Mouse (Mus musculus): Measurements from ENCODE around the gene Dennd2c. TPM values are rescaled to one million over a fixed set of nuclear protein-coding genes. Genes with fewer than 3 reads are reported as not detected.
A peak's percentile ranks its signal among the peaks of the same experiment; 100 is the strongest.

Dennd2c gene
- polyA plus RNA-seq, 1 experiment from 2014 or later = 10.1 TPM

GRCm38 (mm10) chr3:103142366-103142765 lies 40.0 kb downstream of the Dennd2c start:
- ATAC-seq (ENCODE audit: low FRiP score, low read depth) = no peak
- WGBS = 79% methylated on average over 10 of the region's 10 CpGs
- Histone ChIP-seq H3K4me1 (peaks cover 11% of the 10 kb centered on the region; the same call in 1 of the 2 replicates), H3K4me2 (replicated peaks) (no peak overlapping the region), H3K4me3 (no peak overlapping the region), H3K27ac (no peak overlapping the region), H3K9ac (no peak overlapping the region), H3K36me3 (peaks cover 13% of the 10 kb centered on the region), H3K9me3 (no peaks in the 10 kb centered on the region; the same call in 1 of the 2 replicates), H3K27me3 (no peaks in the 10 kb centered on the region)

- H3K9ac ChIP-seq = no peak overlapping the region
- no peak overlapping the region for H3K27ac ChIP-seq
- ATAC-seq (ENCODE audit: low FRiP score, low read depth) = no peak
- no peak overlapping the region for H3K4me3 ChIP-seq
- H3K4me1 ChIP-seq = no peaks in the 10 kb centered on the region
- WGBS = 89% methylated on average over 2 of the region's 2 CpGs
- H3K27me3 ChIP-seq = no peaks in the 10 kb centered on the region
- no peak overlapping the region for H3K4me2 ChIP-seq (replicated peaks)
- no peaks in the 10 kb centered on the region; the same call in 1 of the 2 replicates for H3K9me3 ChIP-seq
- peaks cover 26% of the 10 kb centered on the region for H3K36me3 ChIP-seq
Measured at GRCm38 (mm10) chr3:103145336-103145735, 42.9 kb downstream of the Dennd2c start.

GRCm38 (mm10) chr3:103145791-103146190 lies 43.4 kb downstream of the Dennd2c start:
- H3K36me3 ChIP-seq = peaks cover 30% of the 10 kb centered on the region
- no peak overlapping the region for H3K9ac ChIP-seq
- ATAC-seq (ENCODE audit: low FRiP score, low read depth) = no peak
- no peaks in the 10 kb centered on the region for H3K4me1 ChIP-seq
- H3K27me3 ChIP-seq = no peaks in the 10 kb centered on the region
- H3K4me2 ChIP-seq (replicated peaks) = no peak overlapping the region
- no peaks in the 10 kb centered on the region; the same call in 1 of the 2 replicates for H3K9me3 ChIP-seq
- WGBS = 77% methylated on average over 4 of the region's 4 CpGs
- no peak overlapping the region for H3K27ac ChIP-seq
- no peak overlapping the region for H3K4me3 ChIP-seq

- Histone ChIP-seq H3K4me1 (no peaks in the 10 kb centered on the region), H3K27ac (0 out of 2 replicates have a peak overlapping the region, but pooled peaks have one; percentile 10), H3K4me3 (no peak overlapping the region), H3K27me3 (no peaks in the 10 kb centered on the region), H3K9me3 (no peaks in the 10 kb centered on the region), H3K36me3 (peaks cover 28% of the 10 kb centered on the region), H3K9ac (no peak overlapping the region), H3K4me2 (replicated peaks) (no peak overlapping the region)
- 65% methylated on average over 23 of the region's 23 CpGs for WGBS
- no peak for ATAC-seq (ENCODE audit: low FRiP score, low read depth)
Measured at GRCm38 (mm10) chr3:103146330-103147166, 44.1 kb downstream of the Dennd2c start.

- Histone ChIP-seq H3K36me3 (peaks cover 37% of the 10 kb centered on the region), H3K9ac (no peak overlapping the region), H3K4me3 (no peak overlapping the region), H3K4me1 (no peaks in the 10 kb centered on the region), H3K27ac (no peak overlapping the region), H3K4me2 (replicated peaks) (no peak overlapping the region), H3K27me3 (no peaks in the 10 kb centered on the region), H3K9me3 (no peaks in the 10 kb centered on the region)
- WGBS = 88% methylated on average over 4 of the region's 4 CpGs
- no peak for ATAC-seq (ENCODE audit: low FRiP score, low read depth)
Measured at GRCm38 (mm10) chr3:103147775-103148174, 45.4 kb downstream of the Dennd2c start.

- 0 out of 2 replicates have a peak, but pooled peaks cover 4% of the 10 kb centered on the region for H3K9me3 ChIP-seq
- 73% methylated on average over 10 of the region's 10 CpGs for WGBS
Measured at GRCm38 (mm10) chr3:103148941-103149340, 46.5 kb downstream of the Dennd2c start.

GRCm38 (mm10) chr3:103153761-103154160 lies 51.4 kb downstream of the Dennd2c start:
- Histone ChIP-seq H3K9me3 (0 out of 2 replicates have a peak, but pooled peaks cover 4% of the 10 kb centered on the region), H3K27me3 (no peaks in the 10 kb centered on the region), H3K4me2 (replicated peaks) (no peak overlapping the region), H3K4me3 (no peak overlapping the region), H3K36me3 (peaks cover 67% of the 10 kb centered on the region), H3K9ac (no peak overlapping the region), H3K4me1 (no peaks in the 10 kb centered on the region), H3K27ac (no peak overlapping the region)
- no peak for ATAC-seq (ENCODE audit: low FRiP score, low read depth)

More at GRCm38 (mm10) chr3:103148941-103149340, 46.5 kb downstream of the Dennd2c start:
- H3K4me2 ChIP-seq (replicated peaks) = no peak overlapping the region
- H3K27ac ChIP-seq = no peak overlapping the region
- no peak overlapping the region for H3K9ac ChIP-seq
- no peaks in the 10 kb centered on the region for H3K27me3 ChIP-seq
- no peak for ATAC-seq (ENCODE audit: low FRiP score, low read depth)
- no peak overlapping the region for H3K4me3 ChIP-seq
- H3K4me1 ChIP-seq = no peaks in the 10 kb centered on the region
- peaks cover 48% of the 10 kb centered on the region for H3K36me3 ChIP-seq

- no peaks in the 10 kb centered on the region for H3K4me1 ChIP-seq
- no peak overlapping the region for H3K4me3 ChIP-seq
- 51% methylated on average over 3 of the region's 3 CpGs for WGBS
- no peak overlapping the region for H3K27ac ChIP-seq
- H3K36me3 ChIP-seq = peaks cover 35% of the 10 kb centered on the region
- no peak overlapping the region for H3K4me2 ChIP-seq (replicated peaks)
- H3K9ac ChIP-seq = no peak overlapping the region
- no peak for ATAC-seq (ENCODE audit: low FRiP score, low read depth)
- H3K9me3 ChIP-seq = no peaks in the 10 kb centered on the region
- H3K27me3 ChIP-seq = no peaks in the 10 kb centered on the region
Measured at GRCm38 (mm10) chr3:103159232-103159900, 57.0 kb downstream of the Dennd2c start.

- Histone ChIP-seq H3K4me3 (no peak overlapping the region), H3K9ac (no peak overlapping the region), H3K36me3 (peaks cover 38% of the 10 kb centered on the region), H3K27ac (no peak overlapping the region), H3K4me2 (replicated peaks) (no peak overlapping the region), H3K9me3 (no peaks in the 10 kb centered on the region), H3K4me1 (peaks cover 17% of the 10 kb centered on the region), H3K27me3 (no peaks in the 10 kb centered on the region)
- 16% methylated on average over 4 of the region's 4 CpGs for WGBS
- ATAC-seq (ENCODE audit: low FRiP score, low read depth) = no peak
Measured at GRCm38 (mm10) chr3:103169771-103170170, 67.4 kb downstream of the Dennd2c start.

- Histone ChIP-seq H3K9me3 (no peaks in the 10 kb centered on the region), H3K27ac (peak within 1 kb of the TSS; percentile 58; the same call in 1 of the 2 replicates), H3K9ac (peak within 1 kb of the TSS; percentile 90), H3K4me3 (peak within 1 kb of the TSS; percentile 83), H3K36me3 (peaks cover 39% of the 10 kb centered on the region), H3K27me3 (no peaks in the 10 kb centered on the region), H3K4me2 (replicated peaks) (peak within 1 kb of the TSS; percentile 86), H3K4me1 (peaks cover 17% of the 10 kb centered on the region)
- peak; percentile 95 for ATAC-seq (ENCODE audit: low FRiP score, low read depth)
- under 1% methylated on average over 56 of the region's 56 CpGs for WGBS
Measured at GRCm38 (mm10) chr3:103171505-103172267, 69.3 kb downstream of the Dennd2c start, which contains the start of gene Bcas2. Gene Bcas2, plus strand, starts transcription at chr3:103171655.

- Histone ChIP-seq H3K27ac (no peak overlapping the region), H3K4me2 (replicated peaks) (peak overlapping the region; percentile 86), H3K27me3 (no peaks in the 10 kb centered on the region), H3K4me1 (peaks cover 17% of the 10 kb centered on the region), H3K9ac (peak overlapping the region; percentile 90), H3K36me3 (peaks cover 46% of the 10 kb centered on the region), H3K9me3 (no peaks in the 10 kb centered on the region), H3K4me3 (peak overlapping the region; percentile 83)
- ATAC-seq (ENCODE audit: low FRiP score, low read depth) = no peak
- WGBS = 49% methylated on average over 5 of the region's 5 CpGs
Measured at GRCm38 (mm10) chr3:103172615-103173014, 70.2 kb downstream of the Dennd2c start.

Measured in limb, embryonic 13.5 days (tissue).